Mouse (Mus musculus) erythroblast, embryonic 14.5 days (primary cell): Measurements from ENCODE around the gene Prdm16. TPM values are rescaled to one million over a fixed set of nuclear protein-coding genes. Genes with fewer than 3 reads are reported as not detected.

Source experiments
- H3K27me3 ChIP-seq: 2 replicates; pipeline ENCODE4 v1.6.1; 2012; ENCODE audit warnings: inconsistent platforms; ENCODE audit not compliant: control insufficient read depth
- H3K36me3 ChIP-seq: 2 replicates; pipeline ENCODE4 v1.6.1; 2012; ENCODE audit warnings: mild to moderate bottlenecking, inconsistent platforms; ENCODE audit not compliant: control insufficient read depth
- H3K4me1 ChIP-seq: 2 replicates; pipeline ENCODE4 v1.6.1; 2012; ENCODE audit warnings: inconsistent platforms; ENCODE audit not compliant: control insufficient read depth
- H3K4me3 ChIP-seq: replicated peaks from 2 replicates; pipeline ENCODE3; 2012; ENCODE audit warnings: moderate library complexity, mild to moderate bottlenecking, inconsistent platforms
- H3K9me3 ChIP-seq: 2 replicates; pipeline ENCODE4 v1.6.1; 2012; ENCODE audit warnings: low read length, inconsistent platforms, mixed read lengths; ENCODE audit not compliant: control insufficient read depth
- GATA1 ChIP-seq: IDR thresholded peaks from 2 replicates; pipeline ENCODE4 v1.6.1; 2012; ENCODE audit warnings: low read length, inconsistent platforms, mixed read lengths
- TAL1 ChIP-seq: IDR thresholded peaks from 3 replicates; pipeline ENCODE4 v1.6.1; 2012; ENCODE audit warnings: low read length, inconsistent platforms, mixed read lengths
- polyA plus RNA-seq: library from polyadenylated mRNA; stranded (reverse); fragments of >175 nt; gene quantifications from 2 replicates; pipeline ENCODE4 v1.2.3, GENCODE M21; 2012

Prdm16 gene
- polyA plus RNA-seq, 1 experiment = 0.12 TPM

- no peaks in the 10 kb centered on the region for H3K36me3 ChIP-seq
- peaks cover 49% of the 10 kb centered on the region for H3K4me1 ChIP-seq
- H3K4me3 ChIP-seq = peak overlapping the region; percentile 50
- no peaks in the 10 kb centered on the region for H3K9me3 ChIP-seq
- H3K27me3 ChIP-seq = no peaks in the 10 kb centered on the region
- peak; percentile 28; the same call in 1 of the 2 replicates for TF ChIP-seq GATA1
- TF ChIP-seq TAL1 = peak; percentile 71
Measured at GRCm38 (mm10) chr4:154541632-154542276, 94.9 kb downstream of the Prdm16 start.

GRCm38 (mm10) chr4:154540671-154541070 is 96.0 kb downstream of the Prdm16 start:
- H3K4me3 ChIP-seq = no peak overlapping the region
- peaks cover 51% of the 10 kb centered on the region for H3K4me1 ChIP-seq

GRCm38 (mm10) chr4:154539703-154540102 is 97.0 kb downstream of the Prdm16 start:
- Histone ChIP-seq H3K27me3 (no peaks in the 10 kb centered on the region), H3K9me3 (no peaks in the 10 kb centered on the region), H3K4me3 (no peak overlapping the region), H3K36me3 (no peaks in the 10 kb centered on the region), H3K4me1 (peaks cover 49% of the 10 kb centered on the region)
- TF ChIP-seq TAL1 (no peak), GATA1 (no peak)

More at GRCm38 (mm10) chr4:154540671-154541070, 96.0 kb downstream of the Prdm16 start:
- TF ChIP-seq TAL1 = no peak
- no peak for TF ChIP-seq GATA1
- H3K27me3 ChIP-seq = no peaks in the 10 kb centered on the region
- no peaks in the 10 kb centered on the region for H3K9me3 ChIP-seq
- no peaks in the 10 kb centered on the region for H3K36me3 ChIP-seq

GRCm38 (mm10) chr4:154538727-154539126 is 97.9 kb downstream of the Prdm16 start:
- H3K27me3 ChIP-seq = no peaks in the 10 kb centered on the region
- H3K9me3 ChIP-seq = no peaks in the 10 kb centered on the region
- H3K4me1 ChIP-seq = peaks cover 42% of the 10 kb centered on the region
- no peak overlapping the region for H3K4me3 ChIP-seq
- TF ChIP-seq GATA1 (no peak), TAL1 (no peak)
- H3K36me3 ChIP-seq = no peaks in the 10 kb centered on the region

- H3K36me3 ChIP-seq = no peaks in the 10 kb centered on the region
- H3K4me3 ChIP-seq = no peak overlapping the region
- peaks cover 17% of the 10 kb centered on the region for H3K4me1 ChIP-seq
- H3K27me3 ChIP-seq = no peaks in the 10 kb centered on the region
- TF ChIP-seq TAL1 = no peak
- no peaks in the 10 kb centered on the region for H3K9me3 ChIP-seq
Measured at GRCm38 (mm10) chr4:154536110-154536509, 100.6 kb downstream of the Prdm16 start.

- TF ChIP-seq TAL1 (no peak), GATA1 (no peak)
- H3K9me3 ChIP-seq = no peaks in the 10 kb centered on the region
- H3K27me3 ChIP-seq = no peaks in the 10 kb centered on the region
- no peaks in the 10 kb centered on the region for H3K36me3 ChIP-seq
- peaks cover under 1% of the 10 kb centered on the region; the same call in 1 of the 2 replicates for H3K4me1 ChIP-seq
- H3K4me3 ChIP-seq = no peak overlapping the region
Measured at GRCm38 (mm10) chr4:154531368-154531767, 105.3 kb downstream of the Prdm16 start.

GRCm38 (mm10) chr4:154530336-154530735 is 106.3 kb downstream of the Prdm16 start:
- Histone ChIP-seq H3K27me3 (no peaks in the 10 kb centered on the region), H3K9me3 (no peaks in the 10 kb centered on the region), H3K4me3 (no peak overlapping the region), H3K4me1 (no peaks in the 10 kb centered on the region), H3K36me3 (no peaks in the 10 kb centered on the region)
- TF ChIP-seq GATA1 = no peak
- no peak for TF ChIP-seq TAL1

GRCm38 (mm10) chr4:154527506-154527905 is 109.2 kb downstream of the Prdm16 start:
- Histone ChIP-seq H3K36me3 (no peaks in the 10 kb centered on the region), H3K27me3 (no peaks in the 10 kb centered on the region), H3K9me3 (no peaks in the 10 kb centered on the region), H3K4me3 (no peak overlapping the region), H3K4me1 (no peaks in the 10 kb centered on the region)
- TF ChIP-seq TAL1 (no peak), GATA1 (no peak)

GRCm38 (mm10) chr4:154526351-154526786 is 110.3 kb downstream of the Prdm16 start:
- Histone ChIP-seq H3K9me3 (no peaks in the 10 kb centered on the region), H3K4me1 (no peaks in the 10 kb centered on the region), H3K36me3 (no peaks in the 10 kb centered on the region), H3K27me3 (no peaks in the 10 kb centered on the region), H3K4me3 (no peak overlapping the region)
- no peak for TF ChIP-seq TAL1
- TF ChIP-seq GATA1 = no peak
